Mouse (Mus musculus) ovary, postnatal 10 days (tissue): ENCODE results near the gene Matn4.

ENCODE experiments used
- DNase-seq: peaks from one replicate; pipeline ENCODE4 v3.0.0; 2022; ENCODE audit warnings: low spot score

Matn4 gene

GRCm38 (mm10) chr2:164436215-164436913 is 31.4 kb upstream of the Matn4 start:
- no peak for DNase-seq

GRCm38 (mm10) chr2:164435216-164436090 is 30.5 kb upstream of the Matn4 start:
- DNase-seq: no peak

GRCm38 (mm10) chr2:164434681-164435080 is 29.7 kb upstream of the Matn4 start:
- no peak for DNase-seq

- no peak for DNase-seq
Observed at GRCm38 (mm10) chr2:164433278-164433895, 28.4 kb upstream of the Matn4 start.

GRCm38 (mm10) chr2:164432541-164433191 is 27.7 kb upstream of the Matn4 start:
- no peak for DNase-seq

GRCm38 (mm10) chr2:164431676-164432465 is 26.9 kb upstream of the Matn4 start:
- DNase-seq: no peak

- DNase-seq: no peak
Observed at GRCm38 (mm10) chr2:164430697-164431096, 25.7 kb upstream of the Matn4 start.

GRCm38 (mm10) chr2:164429881-164430615 is 25.1 kb upstream of the Matn4 start:
- DNase-seq: no peak

- no peak for DNase-seq
Observed at GRCm38 (mm10) chr2:164428451-164428850, 23.5 kb upstream of the Matn4 start.

GRCm38 (mm10) chr2:164426952-164427351 is 22.0 kb upstream of the Matn4 start:
- no peak for DNase-seq

GRCm38 (mm10) chr2:164426121-164426520 is 21.2 kb upstream of the Matn4 start:
- DNase-seq: no peak

GRCm38 (mm10) chr2:164425401-164425800 is 20.4 kb upstream of the Matn4 start:
- DNase-seq: no peak

- no peak for DNase-seq
Observed at GRCm38 (mm10) chr2:164424406-164424805, 19.4 kb upstream of the Matn4 start.

GRCm38 (mm10) chr2:164423464-164423863 is 18.5 kb upstream of the Matn4 start:
- DNase-seq: no peak

- no peak for DNase-seq
Observed at GRCm38 (mm10) chr2:164422675-164423393, 17.9 kb upstream of the Matn4 start.

- no peak for DNase-seq
Observed at GRCm38 (mm10) chr2:164421979-164422378, 17.0 kb upstream of the Matn4 start.

- DNase-seq: no peak
Observed at GRCm38 (mm10) chr2:164421306-164421705, 16.3 kb upstream of the Matn4 start.

- no peak for DNase-seq
Observed at GRCm38 (mm10) chr2:164419489-164419888, 14.5 kb upstream of the Matn4 start.

- no peak for DNase-seq
Observed at GRCm38 (mm10) chr2:164418308-164418875, 13.4 kb upstream of the Matn4 start.

- no peak for DNase-seq
Observed at GRCm38 (mm10) chr2:164417198-164417597, 12.2 kb upstream of the Matn4 start.
